Mouse (Mus musculus) forebrain, embryonic 16.5 days (tissue): ENCODE data around the gene Wnk4. TPM values are rescaled to one million over a fixed set of nuclear protein-coding genes. Genes with fewer than 3 reads are reported as not detected.

Experiments
- ATAC-seq: fragments of 200-750 bp; cut with Nextera tagmentation; 2 replicates; pipeline ENCODE4 v1.8.0; 2017; ENCODE audit warnings: mild to moderate bottlenecking, moderate library complexity
- H3K27ac ChIP-seq: fragments of 300-500 bp; sonication (generic); 2 replicates; pipeline ENCODE4 v1.5.1; 2014; ENCODE audit warnings: low read length, control low read depth
- H3K27me3 ChIP-seq: fragments of 300-500 bp; sonication (generic); replicated peaks from 2 replicates; pipeline ENCODE4 v1.6.1; 2014; ENCODE audit warnings: low read length; ENCODE audit not compliant: control insufficient read depth, insufficient read depth
- H3K36me3 ChIP-seq: fragments of 300-500 bp; sonication (generic); 2 replicates; pipeline ENCODE4 v1.6.1; 2014; ENCODE audit not compliant: control insufficient read depth, insufficient read depth
- H3K4me1 ChIP-seq: fragments of 300-500 bp; sonication (generic); replicated peaks from 2 replicates; pipeline ENCODE4 v1.6.1; 2014; ENCODE audit warnings: low read length; ENCODE audit not compliant: control insufficient read depth, insufficient read depth
- H3K4me2 ChIP-seq: fragments of 300-500 bp; sonication (generic); 2 replicates; pipeline ENCODE4 v1.6.1; 2014; ENCODE audit warnings: mild to moderate bottlenecking, low read length, control low read depth
- H3K4me3 ChIP-seq: fragments of 300-500 bp; sonication (generic); replicated peaks from 2 replicates; pipeline ENCODE4 v1.5.1; 2014; ENCODE audit warnings: mild to moderate bottlenecking, low read length, control low read depth
- H3K9ac ChIP-seq: fragments of 300-500 bp; sonication (generic); replicated peaks from 2 replicates; pipeline ENCODE4 v1.6.1; 2014; ENCODE audit warnings: low read depth, low read length, control low read depth
- H3K9me3 ChIP-seq: fragments of 300-500 bp; sonication (generic); 2 replicates; pipeline ENCODE4 v1.6.1; 2016; ENCODE audit warnings: low read length; ENCODE audit not compliant: control insufficient read depth
- WGBS: fragments of 180-500 bp; shearing (Covaris S2); extraction: QIAGEN DNeasy Blood & Tissue Kit; methylation state at CpG from one replicate; pipeline ENCODE4 v1.1.7; 2014; 5-methylcytosine and 5-hydroxymethylcytosine counted together
- polyA plus RNA-seq: library from polyadenylated mRNA; unstranded; fragments of >200 nt; fragmentation: Nextera tagmentation; extraction: Ambion mirVana; gene quantifications from 2 replicates; pipeline ENCODE4 v1.2.1, GENCODE M21; 2015

Wnk4 gene
- polyA plus RNA-seq, 1 experiment from 2014 or later = 6.2 TPM

DNA sequence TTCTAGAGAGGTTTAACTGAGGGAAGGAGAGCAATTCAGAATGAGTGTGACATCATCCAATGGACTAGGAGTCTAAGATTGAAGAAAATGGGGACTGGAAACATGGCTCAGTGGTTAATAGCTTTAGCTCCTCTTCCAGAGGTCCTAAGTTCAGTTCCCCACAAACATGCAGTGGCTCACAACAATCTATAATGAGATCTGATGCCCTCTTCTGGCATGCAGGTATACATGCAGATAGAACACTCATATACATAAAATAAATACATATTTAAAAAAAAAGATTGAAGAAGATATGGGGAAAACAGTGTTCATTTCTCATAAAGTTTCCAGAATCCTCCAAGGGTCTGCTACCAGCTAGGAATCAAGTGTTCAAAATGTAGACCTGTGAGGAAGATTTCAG is 24.9 kb upstream of the Wnk4 start:
- H3K36me3 ChIP-seq = no peaks in the 10 kb centered on the region
- no peaks in the 10 kb centered on the region for H3K9me3 ChIP-seq
- no peak overlapping the region for H3K27ac ChIP-seq
- no peak overlapping the region for H3K9ac ChIP-seq
- no peak overlapping the region for H3K4me3 ChIP-seq
- ATAC-seq = no peak
- H3K4me1 ChIP-seq = peaks cover 8% of the 10 kb centered on the region
- no peak overlapping the region for H3K4me2 ChIP-seq
- H3K27me3 ChIP-seq = no peaks in the 10 kb centered on the region

DNA sequence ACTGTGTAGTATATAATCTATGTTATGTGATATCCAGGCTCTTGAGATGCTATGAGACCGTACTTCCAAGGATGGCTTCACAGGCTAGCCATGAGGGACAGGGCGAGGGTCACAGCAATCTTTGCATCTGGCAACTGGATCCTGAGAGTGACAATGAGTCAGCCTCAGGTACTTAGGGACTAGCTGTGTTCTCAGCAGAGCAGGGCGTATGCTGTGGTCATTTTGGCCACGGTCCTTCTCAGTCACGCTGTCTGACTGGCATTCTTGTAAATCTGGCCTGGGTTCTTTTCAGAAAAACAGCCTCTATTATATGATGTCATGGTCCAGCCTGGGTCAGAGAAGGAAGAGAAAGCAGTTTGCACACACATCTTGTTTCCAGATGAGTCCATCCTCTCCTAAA is 23.6 kb upstream of the Wnk4 start:
- Histone ChIP-seq H3K9ac (no peak overlapping the region), H3K4me2 (no peak overlapping the region), H3K4me1 (no peaks in the 10 kb centered on the region), H3K36me3 (no peaks in the 10 kb centered on the region), H3K4me3 (no peak overlapping the region), H3K9me3 (no peaks in the 10 kb centered on the region), H3K27me3 (no peaks in the 10 kb centered on the region), H3K27ac (no peak overlapping the region)
- no peak for ATAC-seq
- 91% methylated on average over 5 of the region's 5 CpGs for WGBS

DNA sequence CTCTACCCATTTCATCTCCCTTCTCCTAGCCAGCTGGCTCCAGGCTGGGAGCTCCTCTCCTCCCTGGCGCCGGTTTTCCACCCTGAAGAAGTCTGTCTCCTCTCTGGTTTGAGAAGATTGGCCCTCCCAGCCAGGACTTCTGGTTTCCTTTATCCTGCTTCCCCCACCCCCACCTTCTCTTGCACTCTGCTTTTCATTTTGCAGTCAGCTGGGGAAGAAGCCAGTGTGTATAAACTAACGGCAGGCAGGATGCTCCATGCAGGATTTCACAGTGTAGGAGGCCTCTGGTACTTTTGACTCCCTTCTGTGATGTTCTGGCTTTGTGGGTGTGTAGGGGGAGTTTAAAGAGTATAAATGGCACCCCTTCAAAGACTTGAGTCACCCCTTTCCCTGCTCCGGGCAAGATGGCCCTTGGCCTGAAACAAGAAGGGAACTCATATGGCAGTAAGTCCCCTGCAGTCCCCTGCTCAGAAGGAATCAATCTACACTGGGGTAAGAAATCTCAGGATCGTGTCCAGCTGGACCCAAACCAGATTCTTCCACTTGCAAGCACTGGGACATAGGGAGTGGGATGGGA is 22.2 kb upstream of the Wnk4 start:
- Histone ChIP-seq H3K27me3 (0 out of 2 replicates have a peak, but pooled peaks cover 3% of the 10 kb centered on the region), H3K36me3 (no peaks in the 10 kb centered on the region), H3K9ac (no peak overlapping the region), H3K4me2 (no peak overlapping the region), H3K4me3 (no peak overlapping the region), H3K4me1 (no peaks in the 10 kb centered on the region), H3K9me3 (no peaks in the 10 kb centered on the region), H3K27ac (no peak overlapping the region)
- ATAC-seq = no peak
- WGBS = 52% methylated on average over 5 of the region's 5 CpGs

DNA sequence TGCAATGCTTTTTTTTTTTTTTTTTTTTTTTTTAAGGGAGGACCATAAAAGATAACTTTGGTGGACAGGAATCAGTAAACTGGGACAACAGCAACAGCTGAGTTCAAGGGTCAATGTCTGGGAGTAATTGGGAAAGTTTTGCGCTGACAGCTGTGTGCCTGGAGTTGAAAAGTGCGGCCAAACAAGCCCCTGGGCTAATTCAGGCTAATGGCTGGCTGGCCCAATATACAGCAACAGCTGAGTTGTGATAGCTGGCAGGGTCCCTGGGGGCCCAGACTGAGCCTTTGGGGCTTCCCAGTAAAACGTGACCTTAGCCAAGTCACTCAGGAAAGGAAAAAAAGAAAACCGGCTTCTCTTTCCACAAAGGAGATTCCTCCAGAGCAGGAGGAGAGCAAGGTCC is 15.3 kb upstream of the Wnk4 start:
- no peak for ATAC-seq
- H3K27me3 ChIP-seq = peaks cover 27% of the 10 kb centered on the region

DNA sequence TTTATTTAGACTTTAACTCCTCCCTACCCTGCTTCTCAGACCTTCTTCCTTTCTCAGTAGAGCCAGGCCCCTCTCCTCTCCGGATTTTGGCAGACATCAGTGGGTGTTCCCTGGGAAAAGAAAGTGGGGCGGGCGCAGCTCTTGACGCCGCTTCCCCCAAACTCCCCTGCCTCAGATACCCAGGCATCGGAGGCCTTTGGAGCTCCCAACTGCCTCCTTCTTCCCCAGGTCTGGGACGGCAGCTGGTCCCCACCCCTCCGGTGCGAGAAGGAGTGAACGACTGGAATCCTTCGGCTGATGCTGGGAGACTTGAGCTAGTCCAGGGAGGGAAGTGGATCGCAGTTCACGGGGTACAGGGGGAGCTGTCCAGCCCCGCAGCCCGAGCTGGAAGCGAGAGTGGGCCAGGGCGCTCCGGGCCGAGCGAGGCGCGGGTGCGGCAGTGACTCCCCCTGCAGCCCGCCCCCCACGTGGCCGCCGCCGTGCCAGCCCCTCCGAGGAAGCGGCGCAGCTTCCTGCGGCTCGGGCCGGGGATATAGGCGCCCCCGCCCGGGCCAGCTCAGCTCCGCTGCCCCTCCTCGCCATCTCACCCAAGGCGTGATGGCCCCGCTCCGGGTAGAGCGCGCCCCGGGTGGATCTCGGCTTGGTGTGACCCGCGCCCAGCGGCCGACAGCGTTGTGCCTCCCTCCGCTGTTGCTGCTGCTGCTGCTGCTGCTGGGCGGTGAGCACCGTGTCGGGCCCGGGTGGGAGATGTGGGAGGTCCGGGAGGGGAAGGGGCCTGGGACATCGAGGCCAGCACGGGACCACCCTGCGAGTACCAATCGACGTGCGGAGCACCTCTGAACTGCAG is 14.3 kb upstream of the Wnk4 start, which contains the start of gene Ramp2:
TSS of gene Ramp2 (plus strand) at position 174 of the 847 bp plus-strand sequence.
- Histone ChIP-seq H3K27me3 (peaks cover 27% of the 10 kb centered on the region), H3K9ac (peak within 1 kb of the TSS; percentile 79), H3K4me2 (peak within 1 kb of the TSS; percentile 93), H3K27ac (no peak within 1 kb of the TSS), H3K9me3 (no peaks in the 10 kb centered on the region), H3K4me3 (peak within 1 kb of the TSS; percentile 61), H3K4me1 (peaks cover 7% of the 10 kb centered on the region; the same call in 1 of the 2 replicates), H3K36me3 (no peaks in the 10 kb centered on the region)
- 1% methylated on average over 63 of the region's 63 CpGs for WGBS
- peak; percentile 52; the same call in 1 of the 2 replicates for ATAC-seq

More for the DNA sequence above, 15.3 kb upstream of the Wnk4 start:
- Histone ChIP-seq H3K4me2 (no peak overlapping the region), H3K9me3 (no peaks in the 10 kb centered on the region), H3K4me1 (peaks cover 7% of the 10 kb centered on the region; the same call in 1 of the 2 replicates), H3K4me3 (no peak overlapping the region), H3K27ac (no peak overlapping the region), H3K36me3 (no peaks in the 10 kb centered on the region), H3K9ac (no peak overlapping the region)
- WGBS = 47% methylated on average over 4 of the region's 4 CpGs

DNA sequence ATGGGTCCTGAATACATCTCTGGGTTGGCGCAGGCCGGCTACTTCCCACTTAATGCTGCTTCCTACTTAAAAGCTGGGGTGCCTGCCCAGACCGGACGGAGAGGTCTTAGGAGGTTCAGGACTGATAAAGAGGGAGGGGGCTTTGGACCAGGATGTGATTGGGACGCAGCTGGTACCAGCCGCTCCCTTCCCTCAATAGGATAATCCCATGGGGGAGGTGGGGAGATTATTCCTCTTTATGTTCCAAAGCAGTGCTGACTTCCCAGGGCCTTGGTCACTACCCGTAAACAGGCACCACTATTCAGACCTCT is 13.7 kb upstream of the Wnk4 start:
- Histone ChIP-seq H3K36me3 (no peaks in the 10 kb centered on the region), H3K4me2 (peak overlapping the region; percentile 93), H3K27me3 (peaks cover 27% of the 10 kb centered on the region), H3K4me1 (peaks cover 7% of the 10 kb centered on the region; the same call in 1 of the 2 replicates), H3K27ac (no peak overlapping the region), H3K4me3 (peak overlapping the region; percentile 61), H3K9me3 (no peaks in the 10 kb centered on the region), H3K9ac (peak overlapping the region; percentile 79)
- 6% methylated on average over 7 of the region's 7 CpGs for WGBS
- no peak for ATAC-seq

DNA sequence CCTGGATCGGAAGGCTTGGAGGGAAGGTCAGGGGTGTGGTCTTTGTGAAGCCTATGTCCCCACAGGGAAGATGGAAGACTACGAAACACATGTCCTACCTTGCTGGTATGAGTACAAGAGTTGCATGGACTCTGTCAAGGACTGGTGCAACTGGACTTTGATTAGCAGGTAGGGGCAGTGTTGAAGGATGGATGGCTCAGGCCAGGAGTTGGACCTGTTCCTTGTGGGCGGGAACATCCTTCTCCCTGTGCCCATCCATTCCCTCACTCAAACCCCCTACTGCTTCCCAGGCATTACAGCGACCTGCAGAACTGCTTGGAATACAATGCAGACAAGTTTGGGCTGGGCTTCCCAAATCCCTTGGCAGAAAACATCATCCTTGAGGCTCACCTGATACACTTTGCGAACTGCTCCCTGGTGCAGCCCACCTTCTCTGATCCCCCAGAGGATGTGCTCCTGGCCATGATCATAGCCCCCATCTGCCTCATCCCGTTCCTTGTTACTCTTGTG is 12.8 kb upstream of the Wnk4 start:
- Histone ChIP-seq H3K27ac (no peak overlapping the region), H3K4me2 (no peak overlapping the region), H3K4me3 (no peak overlapping the region), H3K4me1 (peaks cover 7% of the 10 kb centered on the region; the same call in 1 of the 2 replicates), H3K9me3 (no peaks in the 10 kb centered on the region), H3K27me3 (peaks cover 27% of the 10 kb centered on the region), H3K36me3 (no peaks in the 10 kb centered on the region), H3K9ac (no peak overlapping the region)
- ATAC-seq = no peak
- 82% methylated on average over 6 of the region's 6 CpGs for WGBS

DNA sequence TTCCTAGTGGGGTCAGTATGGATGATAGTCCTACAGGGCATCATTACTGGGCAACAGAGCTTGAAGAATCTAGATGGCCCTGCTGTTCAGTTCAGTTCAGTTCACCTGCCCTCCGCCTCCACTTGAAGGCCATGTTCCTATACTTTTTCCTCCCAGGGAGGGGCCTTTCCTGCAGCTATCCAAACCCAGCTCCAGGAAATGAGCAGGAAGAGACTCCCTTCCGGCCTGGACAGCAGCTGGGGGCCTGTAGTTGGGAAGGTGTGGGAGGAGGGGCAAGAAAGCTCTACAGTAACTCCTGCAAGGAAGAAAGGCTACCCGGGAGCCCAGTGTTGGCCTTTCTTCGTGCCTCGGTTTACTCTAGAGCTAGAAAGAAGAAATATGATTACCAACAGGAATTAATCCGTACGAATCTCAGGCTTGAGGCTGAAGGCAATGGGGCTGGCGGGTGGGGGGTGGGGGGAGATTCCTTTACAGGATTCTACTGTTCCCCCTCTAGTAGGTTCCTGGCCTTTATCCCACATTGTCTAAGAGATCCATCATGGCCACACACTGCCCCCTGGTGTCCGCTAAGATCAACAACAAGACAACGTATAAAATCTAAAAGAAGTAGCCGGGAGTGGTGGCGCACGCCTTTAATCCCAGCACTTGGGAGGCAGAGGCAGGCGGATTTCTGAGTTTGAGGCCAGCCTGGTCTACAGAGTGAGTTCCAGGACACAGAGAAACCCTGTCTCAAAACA is 11.9 kb upstream of the Wnk4 start:
- H3K9ac ChIP-seq = no peak overlapping the region
- H3K4me2 ChIP-seq = no peak overlapping the region
- no peak for ATAC-seq
- WGBS = 37% methylated on average over 14 of the region's 14 CpGs
- H3K36me3 ChIP-seq = no peaks in the 10 kb centered on the region
- no peak overlapping the region for H3K4me3 ChIP-seq
- peaks cover 12% of the 10 kb centered on the region for H3K4me1 ChIP-seq
- no peaks in the 10 kb centered on the region for H3K9me3 ChIP-seq
- H3K27ac ChIP-seq = no peak overlapping the region
- H3K27me3 ChIP-seq = peaks cover 24% of the 10 kb centered on the region

DNA sequence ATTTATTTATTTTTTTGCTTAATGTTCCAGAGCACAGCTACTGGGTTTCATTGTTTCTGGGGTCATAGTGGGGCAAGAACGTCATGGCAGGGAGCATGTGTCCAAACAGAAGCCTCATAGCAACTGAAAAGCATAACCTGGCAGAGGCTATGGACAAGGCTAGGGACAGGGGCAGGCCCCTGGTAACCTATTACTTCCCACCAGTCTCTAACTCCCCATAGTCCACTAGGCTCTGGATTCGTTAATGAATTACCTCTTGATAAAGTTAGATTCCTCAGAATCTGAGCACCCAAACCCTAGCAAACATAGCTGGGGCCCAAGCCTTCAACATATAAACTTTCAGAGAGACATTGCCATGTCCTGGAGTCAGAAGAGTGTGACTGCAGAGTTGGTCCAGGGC is 9.3 kb upstream of the Wnk4 start:
- peaks cover 14% of the 10 kb centered on the region for H3K27me3 ChIP-seq
- peaks cover 17% of the 10 kb centered on the region for H3K4me1 ChIP-seq
- WGBS = 73% methylated on average over 2 of the region's 2 CpGs
- H3K36me3 ChIP-seq = no peaks in the 10 kb centered on the region
- ATAC-seq = no peak
- H3K9ac ChIP-seq = no peak overlapping the region
- H3K4me2 ChIP-seq = no peak overlapping the region
- H3K9me3 ChIP-seq = no peaks in the 10 kb centered on the region
- no peak overlapping the region for H3K27ac ChIP-seq
- H3K4me3 ChIP-seq = no peak overlapping the region
